Mouse (Mus musculus) lung, postnatal 14 days (tissue): Measurements from ENCODE around the gene Tctex1d2.

Experiments used
- DNase-seq: peaks from one replicate; pipeline ENCODE4 v3.0.0; 2021

Tctex1d2 gene

GRCm38 (mm10) chr16:32472276-32473015 is 52.9 kb downstream of the Tctex1d2 start:
- DNase-seq, result no peak

GRCm38 (mm10) chr16:32477315-32477714 is 57.8 kb downstream of the Tctex1d2 start:
- no peak for DNase-seq
